Mouse (Mus musculus) retina, postnatal 7 days (tissue): Measurements from ENCODE around the gene Ecpas.
A peak's percentile ranks its signal among the peaks of the same experiment; 100 is the strongest.

Experiments
- DNase-seq: peaks from one replicate; pipeline ENCODE4 v3.0.0-alpha.2; 2012; ENCODE audit warnings: low read depth, low spot score

Gene Ecpas

GRCm38 (mm10) chr4:58912629-58913335 lies at the start of gene Ecpas:
TSS of gene Ecpas (minus strand) at chr4:58912749.
- DNase-seq: peak; percentile 4

DNA sequence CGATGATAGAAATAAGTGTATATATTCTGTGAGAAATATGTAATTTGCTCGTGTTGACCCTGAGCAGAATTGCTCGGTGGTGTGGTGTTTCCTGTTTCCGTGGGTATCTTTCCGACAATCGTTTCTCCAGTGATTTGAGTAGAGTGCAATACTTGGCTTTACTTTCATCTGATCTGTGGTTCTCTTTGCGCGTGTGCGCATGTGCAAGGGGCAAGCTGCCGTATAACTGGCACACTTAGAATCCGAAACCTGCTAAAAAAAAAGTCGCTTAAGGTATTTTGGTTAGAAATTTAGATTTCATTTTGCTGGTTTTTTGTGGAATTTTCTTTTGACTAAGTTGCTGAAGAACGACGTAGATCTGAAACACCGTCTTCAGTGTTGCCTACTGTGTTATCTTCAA lies 49.2 kb upstream of the Ecpas start:
- DNase-seq: no peak

GRCm38 (mm10) chr4:58952630-58953029 lies 40.1 kb upstream of the Ecpas start:
- no peak for DNase-seq

DNA sequence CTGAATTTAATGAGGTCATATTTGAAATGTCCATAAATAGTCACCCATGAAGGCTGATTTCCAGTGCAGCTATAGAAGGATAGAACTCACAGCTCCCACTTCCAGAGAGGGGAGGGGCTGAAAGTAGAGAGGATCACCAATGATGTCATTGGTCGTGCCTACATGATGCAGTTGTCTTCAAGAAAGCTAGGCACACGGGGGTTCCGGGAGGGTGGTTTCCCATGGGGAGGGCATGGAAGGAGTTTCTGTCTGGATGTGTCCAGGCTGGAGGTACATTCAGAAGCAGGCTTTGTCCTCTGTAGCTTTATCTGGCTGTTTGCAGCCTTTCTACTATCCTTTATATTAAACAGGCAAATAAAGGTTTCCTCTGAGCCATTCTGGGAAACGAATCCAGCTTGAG lies 35.8 kb upstream of the Ecpas start:
- DNase-seq: no peak

GRCm38 (mm10) chr4:58944695-58945094 lies 32.1 kb upstream of the Ecpas start:
- no peak for DNase-seq

- no peak for DNase-seq
These were observed 31.6 kb upstream of the Ecpas start for GRCm38 (mm10) chr4:58944206-58944553.

DNA sequence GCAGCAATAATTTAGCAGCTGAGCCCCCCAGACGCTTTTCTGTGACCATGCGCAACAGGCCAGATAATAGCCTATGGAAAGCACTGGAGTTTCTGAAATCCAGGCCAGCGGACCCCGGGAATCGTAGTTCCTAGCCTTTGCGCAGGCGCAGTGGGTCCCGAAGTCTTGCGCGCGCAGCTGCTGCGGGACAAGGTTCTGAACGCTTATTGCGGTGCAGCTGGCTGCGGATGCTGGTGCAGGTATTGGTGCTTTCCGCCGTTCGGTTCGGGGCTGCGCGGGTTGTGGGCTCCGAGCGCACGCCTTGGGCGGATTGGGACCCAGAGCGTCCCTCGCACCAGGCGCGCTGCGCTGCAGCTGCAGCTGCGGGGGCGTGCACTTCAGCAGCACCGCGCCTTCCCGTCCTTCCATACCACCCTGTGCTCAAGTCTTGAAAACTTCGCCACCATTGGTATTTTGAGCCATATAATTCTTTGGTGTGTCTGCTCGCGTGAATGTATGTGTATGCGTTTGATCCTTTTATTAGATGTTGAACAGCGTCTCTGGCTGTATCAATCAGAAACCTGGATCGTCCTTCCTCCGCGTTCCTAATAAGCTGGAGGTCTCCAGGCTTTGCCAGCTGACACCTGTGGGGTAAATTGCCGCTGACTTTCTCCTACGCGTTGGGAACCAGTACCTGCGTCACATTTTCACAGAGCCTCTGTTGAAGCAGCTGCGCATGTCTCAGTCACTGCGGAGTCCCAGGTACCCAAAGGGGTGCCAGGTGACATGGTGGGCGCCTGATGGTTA lies 31.1 kb upstream of the Ecpas start, which contains the start of gene Zkscan16:
TSS of gene Zkscan16 (plus strand) at position 209 of the 786 bp plus-strand sequence.
- DNase-seq: peak; percentile 81

- DNase-seq: peak; percentile 3
These were observed 30.4 kb upstream of the Ecpas start for GRCm38 (mm10) chr4:58942942-58943341.

DNA sequence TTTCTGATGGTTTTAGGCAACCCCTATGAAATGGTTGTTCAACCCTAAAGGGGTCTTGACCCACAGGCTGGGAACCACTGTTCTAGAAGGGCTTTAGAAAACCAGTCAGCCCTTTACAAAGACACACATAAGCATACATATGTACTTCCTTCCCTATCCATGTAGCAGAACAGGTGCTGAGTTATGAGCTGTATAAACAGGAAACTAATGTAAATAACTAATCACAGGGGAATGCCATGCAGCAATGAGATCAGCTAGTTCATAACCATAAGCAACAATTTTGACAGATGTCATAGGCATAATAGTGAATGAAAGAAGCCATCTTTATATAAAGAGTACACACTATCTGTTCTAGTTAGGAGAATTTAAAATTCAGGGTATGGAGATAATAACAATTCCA lies 29.1 kb upstream of the Ecpas start:
- DNase-seq: no peak

DNA sequence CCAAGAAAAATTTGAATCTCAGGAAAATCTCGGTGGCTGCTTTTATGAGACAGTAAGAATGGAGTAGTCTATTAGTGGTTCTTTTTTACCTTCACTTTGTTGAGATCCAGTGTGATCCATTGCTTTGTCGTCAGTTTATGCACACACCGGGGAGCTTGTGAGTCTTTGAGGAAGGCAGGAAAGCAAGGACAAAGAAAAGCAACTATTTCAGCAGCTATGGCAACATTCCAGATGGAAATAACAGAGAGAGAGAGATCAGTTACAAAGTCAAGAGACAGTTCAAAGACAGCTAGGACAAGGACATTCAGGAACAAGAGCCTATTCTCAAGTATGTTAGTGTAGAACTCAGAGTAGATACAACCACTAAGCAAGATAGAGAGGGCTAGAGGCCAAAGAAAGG lies 23.3 kb upstream of the Ecpas start:
- DNase-seq: no peak

- DNase-seq: peak; percentile 9
These were observed 22.4 kb upstream of the Ecpas start for GRCm38 (mm10) chr4:58934746-58935476.

DNA sequence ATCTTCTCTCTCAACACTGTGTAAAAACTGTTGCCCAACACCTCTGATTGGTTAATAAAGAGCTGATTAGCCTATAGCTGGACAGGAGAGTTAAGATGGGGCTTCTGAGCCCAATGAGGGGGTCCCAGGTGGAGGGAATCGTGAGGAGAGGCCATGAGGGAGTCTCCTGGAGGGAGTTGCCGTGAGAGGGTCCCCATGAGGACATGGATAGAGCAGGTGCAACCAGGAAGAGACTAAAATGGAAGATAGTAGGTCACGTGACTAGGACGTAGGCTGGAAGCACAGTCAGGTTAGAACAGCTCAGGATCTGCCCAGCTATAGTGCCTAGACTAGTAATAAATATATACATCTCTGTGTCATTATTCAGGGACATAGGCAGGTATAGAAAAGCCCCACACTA lies 21.8 kb upstream of the Ecpas start:
- no peak for DNase-seq

- DNase-seq: no peak
These were observed 20.0 kb upstream of the Ecpas start for GRCm38 (mm10) chr4:58932541-58932940.

GRCm38 (mm10) chr4:58927661-58928060 lies 15.1 kb upstream of the Ecpas start:
- DNase-seq: no peak

DNA sequence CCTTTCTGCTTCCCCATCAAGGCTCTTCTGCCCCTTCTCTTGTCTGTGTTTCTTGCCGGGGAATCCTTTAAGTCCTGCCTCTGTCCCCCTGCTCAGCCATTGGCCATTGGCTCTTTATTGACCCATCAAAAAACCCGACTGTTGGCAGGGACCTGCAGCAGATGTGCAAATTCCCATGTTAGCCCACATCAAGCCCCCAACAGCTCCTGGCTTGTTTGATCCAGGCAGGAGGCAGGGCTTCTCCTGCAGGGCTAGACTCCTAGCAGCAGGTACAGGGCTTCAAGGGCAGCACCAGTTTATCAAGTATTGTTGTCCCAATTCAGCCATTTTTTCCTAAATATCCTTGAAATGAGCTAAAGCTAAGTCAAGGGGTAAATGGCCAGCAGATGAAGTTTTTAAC lies 13.6 kb upstream of the Ecpas start:
- DNase-seq: no peak

DNA sequence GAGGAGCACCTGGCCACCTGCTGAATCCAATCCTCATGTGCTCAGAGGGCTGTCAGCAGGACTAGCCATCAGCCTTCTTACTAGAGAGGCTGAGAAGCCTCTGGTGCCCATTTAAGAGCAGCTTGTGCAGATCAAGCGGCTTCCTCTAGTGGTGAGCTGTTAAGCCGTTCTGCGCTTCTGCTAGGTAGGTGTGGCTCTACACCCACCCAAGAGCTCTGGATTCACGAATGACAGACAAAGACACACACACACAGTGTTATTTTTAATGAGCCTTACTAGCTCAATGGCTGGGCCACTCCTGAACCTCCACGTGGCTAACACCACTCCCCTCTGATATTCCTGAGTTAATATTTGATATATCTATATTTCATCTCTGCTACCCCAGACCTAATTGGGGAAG lies 13.1 kb upstream of the Ecpas start:
- DNase-seq: no peak

- no peak for DNase-seq
These were observed 11.4 kb upstream of the Ecpas start for GRCm38 (mm10) chr4:58923933-58924332.

DNA sequence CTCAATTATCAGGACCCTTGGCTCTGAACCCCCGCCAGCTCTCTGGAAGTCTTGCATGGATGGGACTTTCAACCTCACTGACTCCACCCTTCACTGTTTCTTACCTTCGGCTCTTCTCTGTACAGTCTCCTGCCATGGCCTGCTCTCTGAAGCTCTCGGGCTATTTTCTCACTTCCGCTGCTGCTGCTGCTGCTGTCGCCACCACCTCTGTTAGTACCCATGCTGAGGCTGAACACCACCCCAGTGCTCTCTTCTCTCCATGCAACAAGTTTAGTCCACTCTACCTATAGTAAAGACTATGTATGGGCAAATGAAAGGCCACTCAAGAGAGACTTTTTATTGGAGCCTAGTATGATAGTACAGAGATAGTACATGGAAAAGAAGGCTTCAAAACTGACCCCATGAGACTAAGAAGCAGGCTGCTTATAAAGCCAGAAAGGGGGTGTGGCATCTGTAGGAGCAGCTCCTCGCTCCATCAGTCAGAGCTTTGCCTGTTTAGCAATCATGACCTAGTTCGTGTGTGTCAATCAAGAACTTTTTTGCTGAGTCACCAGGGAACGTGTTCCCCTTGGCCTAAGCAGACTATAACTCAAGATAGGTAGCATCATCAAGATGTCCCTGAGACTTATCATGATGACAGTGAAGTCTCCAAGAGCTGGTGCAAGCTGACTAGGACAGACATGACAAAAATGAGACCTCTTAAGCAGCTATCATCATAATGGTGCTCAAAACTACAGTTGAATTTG lies 2.7 kb upstream of the Ecpas start:
- DNase-seq: no peak

GRCm38 (mm10) chr4:58913336-58914026 lies 932 bp upstream of the Ecpas start:
- no peak for DNase-seq

DNA sequence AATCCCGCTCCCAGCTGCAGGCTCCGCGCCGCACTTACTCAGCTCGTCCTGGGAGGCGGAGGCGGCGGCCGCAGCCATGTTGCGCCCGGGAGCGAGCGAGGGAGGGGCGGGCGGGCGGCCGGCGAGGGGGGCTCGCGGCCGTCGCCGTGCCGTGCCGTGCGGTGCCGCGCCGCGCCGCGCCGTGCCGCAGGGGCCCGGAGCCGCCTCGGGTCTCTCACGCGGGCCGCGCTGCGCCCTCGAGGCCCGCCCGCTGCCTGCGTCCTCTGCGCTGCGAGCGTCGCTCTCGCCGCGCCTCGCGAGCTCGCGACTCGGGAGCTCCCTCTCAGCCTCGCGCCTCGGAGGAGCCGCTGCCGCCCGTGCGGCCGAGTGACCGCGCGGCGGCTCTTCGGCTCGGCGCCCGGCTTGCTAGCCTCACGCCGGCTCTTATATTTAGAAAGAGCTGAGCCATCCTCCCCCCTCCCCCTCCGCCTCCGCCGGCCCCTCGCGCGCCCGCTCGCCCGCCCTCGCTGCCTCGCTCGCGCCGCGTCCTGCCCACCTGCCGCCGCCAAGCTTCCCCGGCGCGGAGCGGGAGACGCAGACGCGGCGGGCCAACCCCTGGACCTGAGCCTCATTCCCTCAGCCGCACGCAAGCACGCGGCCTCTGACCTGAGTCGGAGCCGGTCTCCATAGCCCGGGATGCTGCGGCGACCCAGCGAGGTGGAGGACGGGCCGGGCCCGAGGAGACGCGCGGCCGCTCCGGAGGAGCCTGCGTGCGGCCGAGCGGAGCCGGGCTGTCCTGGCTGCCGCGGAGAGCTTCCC lies 519 bp downstream of the Ecpas start:
- peak; percentile 61 for DNase-seq
